Mouse (Mus musculus) erythroblast, embryonic 14.5 days (primary cell): Measurements from ENCODE around the gene Immp2l.

ENCODE experiments used
- GATA1 ChIP-seq: IDR thresholded peaks from 2 replicates; pipeline ENCODE4 v1.6.1; 2012; ENCODE audit warnings: low read length, inconsistent platforms, mixed read lengths
- TAL1 ChIP-seq: IDR thresholded peaks from 3 replicates; pipeline ENCODE4 v1.6.1; 2012; ENCODE audit warnings: low read length, inconsistent platforms, mixed read lengths

GRCm38 (mm10) chr12:41274136-41274535, 250.2 kb downstream of the Immp2l start:
- TF ChIP-seq TAL1 (no peak), GATA1 (no peak)
